Mouse (Mus musculus) heart, embryonic 15.5 days (tissue): ENCODE results near the gene Cd3e. TPM values are rescaled to one million over a fixed set of nuclear protein-coding genes. Genes with fewer than 3 reads are reported as not detected.
A peak's percentile ranks its signal among the peaks of the same experiment; 100 is the strongest.
"Not testable (repeated sequence)": the region's sequence is repeated elsewhere in the genome, so short reads cannot be mapped to it uniquely, and the experiment has no call there.

Experiments used
- ATAC-seq: fragments of 200-750 bp; cut with Nextera tagmentation; replicated peaks from 2 replicates; pipeline ENCODE4 v1.8.0; 2017; ENCODE audit warnings: low read depth, moderate TSS enrichment; ENCODE audit not compliant: insufficient number of reproducible peaks, insufficient read depth, low FRiP score
- H3K27ac ChIP-seq: fragments of 300-500 bp; sonication (generic); 2 replicates; pipeline ENCODE4 v1.5.1; 2015; ENCODE audit warnings: mild to moderate bottlenecking, inconsistent platforms
- H3K27me3 ChIP-seq: fragments of 300-500 bp; sonication (generic); 2 replicates; pipeline ENCODE4 v1.6.1; 2015; ENCODE audit warnings: inconsistent platforms
- H3K36me3 ChIP-seq: fragments of 300-500 bp; sonication (generic); 2 replicates; pipeline ENCODE4 v1.6.1; 2015; ENCODE audit warnings: mild to moderate bottlenecking, inconsistent platforms
- H3K4me1 ChIP-seq: fragments of 300-500 bp; sonication (generic); replicated peaks from 2 replicates; pipeline ENCODE4 v1.6.1; 2015; ENCODE audit warnings: inconsistent platforms
- H3K4me2 ChIP-seq: fragments of 300-500 bp; sonication (generic); 2 replicates; pipeline ENCODE4 v1.6.1; 2015; ENCODE audit warnings: inconsistent platforms, mild to moderate bottlenecking, moderate library complexity
- H3K4me3 ChIP-seq: fragments of 300-500 bp; sonication (generic); 2 replicates; pipeline ENCODE4 v1.5.1; 2015; ENCODE audit warnings: mild to moderate bottlenecking, inconsistent platforms
- H3K9ac ChIP-seq: fragments of 300-500 bp; sonication (generic); 2 replicates; pipeline ENCODE4 v1.6.1; 2015; ENCODE audit warnings: mild to moderate bottlenecking, inconsistent platforms
- H3K9me3 ChIP-seq: fragments of 300-500 bp; sonication (generic); replicated peaks from 2 replicates; pipeline ENCODE4 v1.6.1; 2016; ENCODE audit warnings: inconsistent platforms
- WGBS: fragments of 180-500 bp; shearing (Covaris S2); methylation state at CpG from one replicate; pipeline ENCODE4 v1.1.7; 2015; ENCODE audit warnings: mixed read lengths; 5-methylcytosine and 5-hydroxymethylcytosine counted together
- polyA plus RNA-seq: library from polyadenylated mRNA; unstranded; fragments of >200 nt; fragmentation: Nextera tagmentation; extraction: Ambion mirVana; gene quantifications from 2 replicates; pipeline ENCODE4 v1.2.1, GENCODE M21; 2015

The Cd3e gene
- polyA plus RNA-seq, 1 experiment from 2014 or later, result 2.9 TPM

GRCm38 (mm10) chr9:45040066-45040845, 30.8 kb upstream of the Cd3e start:
- H3K36me3 ChIP-seq, result no peaks in the 10 kb centered on the region
- no peak overlapping the region for H3K9ac ChIP-seq
- H3K4me1 ChIP-seq, result peaks cover 19% of the 10 kb centered on the region
- WGBS, result 12% methylated on average over 14 of the region's 14 CpGs
- no peaks in the 10 kb centered on the region for H3K9me3 ChIP-seq
- H3K4me2 ChIP-seq, result peak overlapping the region; percentile 30; the same call in 1 of the 2 replicates
- no peak overlapping the region; the same call in 1 of the 2 replicates for H3K4me3 ChIP-seq
- ATAC-seq, result no peak
- no peak overlapping the region for H3K27ac ChIP-seq
- peaks cover 68% of the 10 kb centered on the region for H3K27me3 ChIP-seq

- 50% methylated on average over 5 of the region's 5 CpGs for WGBS
- no peak within 1 kb of the TSS for H3K27ac ChIP-seq
- H3K36me3 ChIP-seq, result no peaks in the 10 kb centered on the region
- peaks cover 19% of the 10 kb centered on the region for H3K4me1 ChIP-seq
- peaks cover 66% of the 10 kb centered on the region for H3K27me3 ChIP-seq
- H3K9ac ChIP-seq, result no peak within 1 kb of the TSS
- H3K9me3 ChIP-seq, result no peaks in the 10 kb centered on the region
- H3K4me2 ChIP-seq, result peak within 1 kb of the TSS; percentile 30; the same call in 1 of the 2 replicates
- no peak within 1 kb of the TSS; the same call in 1 of the 2 replicates for H3K4me3 ChIP-seq
- ATAC-seq, result no peak
Observed at GRCm38 (mm10) chr9:45039499-45039898, 30.1 kb upstream of the Cd3e start, which contains the start of gene Mpzl2. TSS of gene Mpzl2 (plus strand) at chr9:45039799.

- not testable (repeated sequence) for H3K9ac ChIP-seq, H3K36me3 ChIP-seq, H3K27ac ChIP-seq, H3K9me3 ChIP-seq, ATAC-seq, H3K4me2 ChIP-seq, H3K4me3 ChIP-seq
- WGBS, result 69% methylated on average over 1 of the region's 1 CpGs
- H3K4me1 ChIP-seq, result peaks cover 17% of the 10 kb centered on the region
- H3K27me3 ChIP-seq, result peaks cover 50% of the 10 kb centered on the region
Observed at GRCm38 (mm10) chr9:45037803-45038202, 28.4 kb upstream of the Cd3e start.

GRCm38 (mm10) chr9:45034526-45034925, 25.1 kb upstream of the Cd3e start:
- WGBS, result 65% methylated on average over 3 of the region's 3 CpGs
- H3K4me1 ChIP-seq, result no peaks in the 10 kb centered on the region

GRCm38 (mm10) chr9:45032261-45032660, 22.8 kb upstream of the Cd3e start:
- no peak overlapping the region for H3K4me3 ChIP-seq
- no peak overlapping the region for H3K27ac ChIP-seq
- ATAC-seq, result no peak
- no peak overlapping the region for H3K4me2 ChIP-seq
- H3K9me3 ChIP-seq, result no peaks in the 10 kb centered on the region
- no peaks in the 10 kb centered on the region for H3K36me3 ChIP-seq
- H3K4me1 ChIP-seq, result no peaks in the 10 kb centered on the region
- 53% methylated on average over 2 of the region's 2 CpGs for WGBS
- H3K27me3 ChIP-seq, result peaks cover 45% of the 10 kb centered on the region
- H3K9ac ChIP-seq, result no peak overlapping the region

More at GRCm38 (mm10) chr9:45034526-45034925, 25.1 kb upstream of the Cd3e start:
- no peak overlapping the region for H3K9ac ChIP-seq
- H3K27ac ChIP-seq, result no peak overlapping the region
- no peaks in the 10 kb centered on the region for H3K36me3 ChIP-seq
- no peaks in the 10 kb centered on the region for H3K9me3 ChIP-seq
- H3K4me3 ChIP-seq, result no peak overlapping the region
- ATAC-seq, result no peak
- peaks cover 35% of the 10 kb centered on the region for H3K27me3 ChIP-seq
- H3K4me2 ChIP-seq, result no peak overlapping the region

- Histone ChIP-seq H3K4me1 (no peaks in the 10 kb centered on the region), H3K9ac (no peak overlapping the region), H3K9me3 (no peaks in the 10 kb centered on the region), H3K4me3 (no peak overlapping the region), H3K36me3 (no peaks in the 10 kb centered on the region), H3K27me3 (peaks cover 54% of the 10 kb centered on the region), H3K27ac (no peak overlapping the region), H3K4me2 (no peak overlapping the region)
- no peak for ATAC-seq
- 42% methylated on average over 6 of the region's 6 CpGs for WGBS
Observed at GRCm38 (mm10) chr9:45030341-45030740, 20.9 kb upstream of the Cd3e start.

GRCm38 (mm10) chr9:45027376-45027775, 17.9 kb upstream of the Cd3e start:
- peaks cover 47% of the 10 kb centered on the region for H3K27me3 ChIP-seq
- 54% methylated on average over 8 of the region's 8 CpGs for WGBS

GRCm38 (mm10) chr9:45024187-45024586, 14.8 kb upstream of the Cd3e start:
- Histone ChIP-seq H3K4me2 (no peak overlapping the region), H3K4me1 (no peaks in the 10 kb centered on the region), H3K27me3 (peaks cover 30% of the 10 kb centered on the region), H3K9me3 (no peaks in the 10 kb centered on the region), H3K4me3 (no peak overlapping the region), H3K27ac (no peak overlapping the region), H3K9ac (no peak overlapping the region), H3K36me3 (no peaks in the 10 kb centered on the region)
- WGBS, result 62% methylated on average over 2 of the region's 2 CpGs
- no peak for ATAC-seq

More at GRCm38 (mm10) chr9:45027376-45027775, 17.9 kb upstream of the Cd3e start:
- no peak for ATAC-seq
- Histone ChIP-seq H3K36me3 (no peaks in the 10 kb centered on the region), H3K9me3 (no peaks in the 10 kb centered on the region), H3K4me1 (no peaks in the 10 kb centered on the region), H3K27ac (no peak overlapping the region), H3K4me3 (no peak overlapping the region), H3K4me2 (no peak overlapping the region), H3K9ac (no peak overlapping the region)

- Histone ChIP-seq H3K36me3 (no peaks in the 10 kb centered on the region), H3K9me3 (no peaks in the 10 kb centered on the region), H3K4me1 (no peaks in the 10 kb centered on the region), H3K27me3 (peaks cover 25% of the 10 kb centered on the region), H3K9ac (no peak overlapping the region), H3K27ac (no peak overlapping the region), H3K4me3 (no peak overlapping the region), H3K4me2 (no peak overlapping the region)
- 52% methylated on average over 3 of the region's 3 CpGs for WGBS
- ATAC-seq, result no peak
Observed at GRCm38 (mm10) chr9:45023638-45024037, 14.2 kb upstream of the Cd3e start.

- no peaks in the 10 kb centered on the region for H3K9me3 ChIP-seq
- 10% methylated on average over 3 of the region's 3 CpGs for WGBS
Observed at GRCm38 (mm10) chr9:45022800-45023199, 13.4 kb upstream of the Cd3e start.

GRCm38 (mm10) chr9:45018031-45018430, 8.6 kb upstream of the Cd3e start:
- Histone ChIP-seq H3K9ac (no peak overlapping the region), H3K4me3 (no peak overlapping the region), H3K36me3 (no peaks in the 10 kb centered on the region), H3K27ac (no peak overlapping the region), H3K9me3 (no peaks in the 10 kb centered on the region), H3K4me2 (no peak overlapping the region), H3K27me3 (no peaks in the 10 kb centered on the region), H3K4me1 (no peaks in the 10 kb centered on the region)
- no peak for ATAC-seq
- WGBS, result 81% methylated on average over 11 of the region's 11 CpGs

More at GRCm38 (mm10) chr9:45022800-45023199, 13.4 kb upstream of the Cd3e start:
- Histone ChIP-seq H3K4me1 (no peaks in the 10 kb centered on the region), H3K27me3 (peaks cover 17% of the 10 kb centered on the region), H3K9ac (no peak overlapping the region), H3K4me2 (no peak overlapping the region), H3K27ac (no peak overlapping the region), H3K4me3 (no peak overlapping the region), H3K36me3 (no peaks in the 10 kb centered on the region)
- no peak for ATAC-seq

GRCm38 (mm10) chr9:45015841-45016240, 6.4 kb upstream of the Cd3e start:
- no peak overlapping the region for H3K4me3 ChIP-seq
- H3K4me2 ChIP-seq, result no peak overlapping the region
- 67% methylated on average over 3 of the region's 3 CpGs for WGBS
- ATAC-seq, result no peak
- no peaks in the 10 kb centered on the region for H3K27me3 ChIP-seq
- H3K9ac ChIP-seq, result no peak overlapping the region
- H3K9me3 ChIP-seq, result no peaks in the 10 kb centered on the region
- no peaks in the 10 kb centered on the region for H3K4me1 ChIP-seq
- H3K27ac ChIP-seq, result no peak overlapping the region
- H3K36me3 ChIP-seq, result no peaks in the 10 kb centered on the region
